Mouse (Mus musculus): ENCODE data around the gene Wdr11.

Wdr11 gene

GRCm38 (mm10) chr7:129685326-129685725 lies 93.7 kb downstream of the Wdr11 start:
- DNase-seq (ENCODE audit: low spot score), result no peak
